Mouse (Mus musculus): ENCODE data around the gene Osbpl9.

GRCm38 (mm10) chr4:109017441-109017840, 184.6 kb downstream of the Osbpl9 start:
- no peak for TF ChIP-seq CTCF (IDR thresholded peaks at IDR 0.05; ENCODE audit: extremely low read depth, insufficient read depth, insufficient read length, insufficient replicate concordance)
- no peak for TF ChIP-seq POLR2A (IDR thresholded peaks at IDR 0.05; ENCODE audit: low read depth, low read length)

All from spleen, adult 2 months (tissue).